Mouse (Mus musculus) megakaryocyte, embryonic 14.5 days (primary cell): ENCODE measurements around the gene Spns3. TPM values are rescaled to one million over a fixed set of nuclear protein-coding genes. Genes with fewer than 3 reads are reported as not detected.
A peak's percentile ranks its signal among the peaks of the same experiment; 100 is the strongest.

Experiments used
- H3K27me3 ChIP-seq: replicated peaks from 2 replicates; pipeline ENCODE3; 2012; ENCODE audit warnings: inconsistent platforms
- H3K36me3 ChIP-seq: replicated peaks from 2 replicates; pipeline ENCODE3; 2012; ENCODE audit warnings: low read length, inconsistent platforms, mixed read lengths
- H3K4me1 ChIP-seq: 2 replicates; pipeline ENCODE4 v1.6.1; 2012; ENCODE audit warnings: inconsistent platforms
- H3K4me3 ChIP-seq: replicated peaks from 2 replicates; pipeline ENCODE3; 2012; ENCODE audit warnings: moderate library complexity, mild to moderate bottlenecking, inconsistent platforms
- H3K9me3 ChIP-seq: 2 replicates; pipeline ENCODE4 v1.6.1; 2012; ENCODE audit warnings: inconsistent platforms
- FLI1 ChIP-seq: IDR thresholded peaks from 2 replicates; pipeline ENCODE4 v1.6.1; 2012; ENCODE audit warnings: low read length, inconsistent platforms, mixed read lengths
- GATA1 ChIP-seq: IDR thresholded peaks from 3 replicates; pipeline ENCODE4 v1.6.1; 2012; ENCODE audit warnings: mixed read lengths, low read length, inconsistent platforms, borderline replicate concordance
- polyA plus RNA-seq: library from polyadenylated mRNA; stranded (reverse); fragments of >175 nt; gene quantifications from 2 replicates; pipeline ENCODE4 v1.2.3, GENCODE M21; 2012; ENCODE audit warnings: low replicate concordance; ENCODE audit not compliant: insufficient read depth

Gene Spns3
- polyA plus RNA-seq, 1 experiment: 31.7 TPM

DNA sequence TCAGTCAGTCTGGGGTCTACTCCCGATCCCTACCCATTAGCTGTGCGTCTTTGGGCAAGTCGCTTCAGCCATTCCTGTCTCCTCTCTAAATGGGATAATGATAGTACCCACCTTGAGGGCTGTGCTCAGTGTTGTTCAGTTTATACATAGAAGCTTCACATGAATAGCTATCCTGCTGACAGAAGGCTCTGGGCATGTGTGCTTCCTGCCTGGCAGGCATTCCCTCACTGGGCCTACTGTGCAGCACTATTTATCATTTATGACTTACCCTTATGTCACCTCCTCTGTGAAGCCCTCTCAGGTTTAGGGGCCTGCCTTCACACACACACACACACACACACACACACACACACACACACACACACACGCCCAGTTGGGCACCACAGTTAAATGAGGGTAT lies 50.2 kb downstream of the Spns3 start:
- peaks cover 39% of the 10 kb centered on the region for H3K27me3 ChIP-seq
- H3K9me3 ChIP-seq: no peaks in the 10 kb centered on the region
- TF ChIP-seq FLI1 (no peak), GATA1 (no peak)
- no peak overlapping the region for H3K4me3 ChIP-seq
- peaks cover 63% of the 10 kb centered on the region for H3K4me1 ChIP-seq
- H3K36me3 ChIP-seq: peaks cover 27% of the 10 kb centered on the region

DNA sequence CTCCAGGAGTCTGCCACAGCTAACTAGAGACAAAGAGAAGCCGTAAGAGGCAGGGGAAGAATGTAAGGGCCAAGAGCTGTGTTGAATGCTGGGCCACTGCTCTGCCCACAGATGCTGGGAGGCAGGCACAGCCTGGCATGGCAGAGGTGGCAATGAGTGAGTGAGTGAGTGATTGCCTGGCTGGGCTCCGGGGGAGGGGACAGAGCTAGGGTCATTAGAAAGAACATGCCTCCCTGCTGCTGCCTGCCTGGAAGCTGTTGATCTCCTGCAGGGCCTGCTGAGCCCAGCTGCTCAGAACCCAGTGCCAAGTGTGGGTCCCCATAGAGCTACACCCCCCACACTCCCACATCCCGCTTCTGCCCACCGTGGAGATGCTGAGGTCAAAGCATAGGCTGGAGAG lies 52.9 kb downstream of the Spns3 start:
- Histone ChIP-seq H3K4me3 (no peak overlapping the region), H3K9me3 (no peaks in the 10 kb centered on the region), H3K4me1 (peaks cover 51% of the 10 kb centered on the region), H3K36me3 (peaks cover 21% of the 10 kb centered on the region), H3K27me3 (peaks cover 33% of the 10 kb centered on the region)
- TF ChIP-seq GATA1 (no peak), FLI1 (no peak)

DNA sequence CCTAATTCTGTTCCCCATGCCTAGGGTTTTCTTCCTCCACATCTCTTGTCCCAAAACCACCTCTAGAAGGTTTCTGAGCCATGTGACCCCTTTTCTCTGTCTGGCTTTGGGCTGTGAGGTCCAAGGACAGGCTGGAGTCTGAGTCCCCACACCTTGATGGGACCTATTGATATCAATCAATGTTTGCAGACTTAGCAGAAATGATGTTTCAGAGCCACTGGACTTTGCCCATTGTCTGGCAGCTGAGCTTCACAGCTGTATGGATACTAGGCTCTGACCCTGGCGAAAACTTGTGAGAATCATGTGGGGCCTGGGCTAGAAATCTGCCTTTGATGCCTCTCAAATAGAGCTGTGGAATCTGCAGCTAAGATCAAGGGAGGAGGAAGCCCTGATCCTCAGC lies 53.5 kb downstream of the Spns3 start:
- TF ChIP-seq GATA1 (no peak), FLI1 (no peak)
- peaks cover 21% of the 10 kb centered on the region for H3K36me3 ChIP-seq

GRCm38 (mm10) chr11:72496066-72496465 lies 54.2 kb downstream of the Spns3 start:
- TF ChIP-seq FLI1 (no peak), GATA1 (no peak)
- Histone ChIP-seq H3K4me1 (peaks cover 42% of the 10 kb centered on the region), H3K27me3 (peaks cover 29% of the 10 kb centered on the region), H3K4me3 (peak overlapping the region; percentile 46), H3K9me3 (no peaks in the 10 kb centered on the region), H3K36me3 (peaks cover 21% of the 10 kb centered on the region)

More for the DNA sequence above, 53.5 kb downstream of the Spns3 start:
- Histone ChIP-seq H3K27me3 (peaks cover 27% of the 10 kb centered on the region), H3K4me3 (no peak overlapping the region), H3K4me1 (peaks cover 45% of the 10 kb centered on the region), H3K9me3 (no peaks in the 10 kb centered on the region)

GRCm38 (mm10) chr11:72494046-72494988 lies 56.0 kb downstream of the Spns3 start:
- Histone ChIP-seq H3K9me3 (no peaks in the 10 kb centered on the region), H3K27me3 (peaks cover 27% of the 10 kb centered on the region)

GRCm38 (mm10) chr11:72491130-72491960 lies 59.0 kb downstream of the Spns3 start:
- Histone ChIP-seq H3K4me3 (peak overlapping the region; percentile 28), H3K36me3 (no peaks in the 10 kb centered on the region), H3K9me3 (no peaks in the 10 kb centered on the region), H3K4me1 (peaks cover 61% of the 10 kb centered on the region), H3K27me3 (peaks cover 10% of the 10 kb centered on the region)
- TF ChIP-seq FLI1 (no peak), GATA1 (no peak)

More at GRCm38 (mm10) chr11:72494046-72494988, 56.0 kb downstream of the Spns3 start:
- TF ChIP-seq GATA1: no peak
- Histone ChIP-seq H3K4me3 (no peak overlapping the region), H3K36me3 (peaks cover 18% of the 10 kb centered on the region), H3K4me1 (peaks cover 45% of the 10 kb centered on the region)

- H3K9me3 ChIP-seq: no peaks in the 10 kb centered on the region
- peaks cover 63% of the 10 kb centered on the region for H3K4me1 ChIP-seq
- TF ChIP-seq GATA1 (no peak), FLI1 (no peak)
- peaks cover 12% of the 10 kb centered on the region for H3K36me3 ChIP-seq
- peak within 1 kb of the TSS; percentile 97 for H3K4me3 ChIP-seq
- H3K27me3 ChIP-seq: peaks cover 10% of the 10 kb centered on the region
Measured at GRCm38 (mm10) chr11:72489881-72490301, 60.4 kb downstream of the Spns3 start, which contains the start of gene Spns2. Gene Spns2, minus strand, starts transcription at chr11:72489904.

DNA sequence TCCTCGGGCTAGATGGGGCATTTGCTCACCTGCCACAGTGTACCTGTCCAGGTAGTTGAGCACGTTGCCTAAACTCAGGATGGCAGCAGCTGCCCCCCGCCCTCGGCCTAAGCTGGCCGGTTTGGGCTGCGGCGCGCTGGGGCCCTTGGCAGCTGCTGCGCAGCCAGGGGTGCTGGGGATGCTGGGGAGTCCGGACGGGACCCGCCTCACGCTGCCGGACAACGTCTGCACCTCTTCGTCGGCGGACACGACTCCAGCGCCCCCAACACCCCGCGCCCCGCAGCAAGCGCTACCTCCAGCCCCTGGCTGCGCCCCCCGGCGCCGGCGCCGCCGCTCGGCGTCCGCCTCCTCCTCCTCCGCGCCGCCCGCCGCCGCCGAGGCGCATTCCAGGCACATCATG lies 60.9 kb downstream of the Spns3 start:
- peaks cover 14% of the 10 kb centered on the region for H3K36me3 ChIP-seq
- no peak for TF ChIP-seq GATA1
- no peak for TF ChIP-seq FLI1
- H3K4me1 ChIP-seq: peaks cover 68% of the 10 kb centered on the region
- H3K27me3 ChIP-seq: peaks cover 10% of the 10 kb centered on the region
- peak overlapping the region; percentile 97 for H3K4me3 ChIP-seq
- H3K9me3 ChIP-seq: no peaks in the 10 kb centered on the region

DNA sequence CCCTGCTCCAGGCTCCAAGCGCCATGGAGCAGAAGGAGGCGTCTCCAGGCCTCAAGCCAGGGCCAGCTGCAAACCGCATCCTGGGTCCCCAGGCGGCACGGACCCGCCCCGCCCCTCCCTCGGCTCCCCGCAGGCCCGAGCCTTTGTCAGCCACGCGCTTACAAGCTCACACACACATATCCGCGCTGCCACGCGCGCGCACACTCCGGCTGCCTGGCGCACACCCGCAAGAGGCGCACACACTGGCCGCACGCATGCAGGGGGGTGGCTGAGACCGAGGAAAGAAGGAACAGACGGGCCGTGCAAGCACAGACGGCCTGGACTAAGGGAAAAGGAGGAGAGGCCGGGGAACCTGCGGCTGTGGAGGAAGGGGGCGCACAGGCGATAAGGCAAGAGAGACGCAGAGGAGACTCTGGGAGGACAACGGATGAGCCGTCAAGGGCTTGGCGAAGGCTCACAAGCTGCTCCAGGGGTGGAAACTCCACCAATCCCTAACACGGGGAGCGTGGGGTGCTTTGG lies 61.5 kb downstream of the Spns3 start:
- no peak; the same call in 2 of the 3 replicates for TF ChIP-seq GATA1
- no peak for TF ChIP-seq FLI1
- no peaks in the 10 kb centered on the region for H3K9me3 ChIP-seq
- H3K4me3 ChIP-seq: peak overlapping the region; percentile 97
- H3K4me1 ChIP-seq: peaks cover 74% of the 10 kb centered on the region
- H3K27me3 ChIP-seq: peaks cover 10% of the 10 kb centered on the region
- H3K36me3 ChIP-seq: peaks cover 14% of the 10 kb centered on the region

DNA sequence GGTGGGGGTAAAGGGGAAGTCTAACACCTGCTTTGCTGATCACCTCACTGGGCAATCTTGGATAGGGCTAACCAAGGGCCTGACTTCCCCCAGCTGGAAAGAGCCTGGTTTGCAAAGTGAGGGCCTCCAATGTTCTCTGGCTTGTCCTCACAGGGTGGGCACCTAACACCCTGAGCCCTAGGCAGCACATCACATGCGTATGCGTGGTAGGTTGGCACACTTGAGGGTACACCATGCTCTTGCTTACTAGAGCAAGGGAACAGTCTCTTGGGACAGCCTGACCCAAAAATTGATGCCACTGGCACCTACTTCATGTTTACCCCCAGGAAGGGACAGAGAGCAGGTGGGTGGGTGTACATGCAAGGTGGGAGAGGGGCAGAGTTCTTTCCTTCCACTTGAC lies 62.6 kb downstream of the Spns3 start:
- H3K4me3 ChIP-seq: peak overlapping the region; percentile 97
- peaks cover 4% of the 10 kb centered on the region for H3K27me3 ChIP-seq
- TF ChIP-seq GATA1 (no peak), FLI1 (no peak)
- H3K36me3 ChIP-seq: peaks cover 22% of the 10 kb centered on the region
- H3K4me1 ChIP-seq: peaks cover 85% of the 10 kb centered on the region
- no peaks in the 10 kb centered on the region for H3K9me3 ChIP-seq
